Mouse (Mus musculus) large intestine, adult 2 months (tissue): ENCODE results near the gene Olfr1360. TPM values are rescaled to one million over a fixed set of nuclear protein-coding genes. Genes with fewer than 3 reads are reported as not detected.
A peak's percentile ranks its signal among the peaks of the same experiment; 100 is the strongest.
"Not testable (repeated sequence)": the region's sequence is repeated elsewhere in the genome, so short reads cannot be mapped to it uniquely, and the experiment has no call there.

Source experiments
- DNase-seq: peaks from one replicate; pipeline ENCODE4 v3.0.0-alpha.2; 2012; ENCODE audit warnings: low read depth, low spot score
- WGBS: fragments of 180-500 bp; shearing (Covaris S2); methylation state at CpG from one replicate; pipeline ENCODE4 v1.1.7; 2018; 5-methylcytosine and 5-hydroxymethylcytosine counted together
- polyA plus RNA-seq: library from polyadenylated mRNA; depleted of rRNA; stranded (reverse); fragments of >200 nt; gene quantifications from 2 replicates; pipeline ENCODE4 v1.2.3, GENCODE M21; 2012; rRNA removed

Olfr1360 gene
- polyA plus RNA-seq, result not detected in 2 replicates

- no peak for DNase-seq
- WGBS, result 80% methylated on average over 2 of the region's 2 CpGs
Measured at GRCm38 (mm10) chr13:21677305-21677704, at the start of gene Olfr1360. Gene Olfr1360, minus strand, starts transcription at chr13:21677405.

- DNase-seq, result no peak
- WGBS, result 35% methylated on average over 5 of the region's 5 CpGs
Measured at GRCm38 (mm10) chr13:21722993-21723836, 46.0 kb upstream of the Olfr1360 start.

DNA sequence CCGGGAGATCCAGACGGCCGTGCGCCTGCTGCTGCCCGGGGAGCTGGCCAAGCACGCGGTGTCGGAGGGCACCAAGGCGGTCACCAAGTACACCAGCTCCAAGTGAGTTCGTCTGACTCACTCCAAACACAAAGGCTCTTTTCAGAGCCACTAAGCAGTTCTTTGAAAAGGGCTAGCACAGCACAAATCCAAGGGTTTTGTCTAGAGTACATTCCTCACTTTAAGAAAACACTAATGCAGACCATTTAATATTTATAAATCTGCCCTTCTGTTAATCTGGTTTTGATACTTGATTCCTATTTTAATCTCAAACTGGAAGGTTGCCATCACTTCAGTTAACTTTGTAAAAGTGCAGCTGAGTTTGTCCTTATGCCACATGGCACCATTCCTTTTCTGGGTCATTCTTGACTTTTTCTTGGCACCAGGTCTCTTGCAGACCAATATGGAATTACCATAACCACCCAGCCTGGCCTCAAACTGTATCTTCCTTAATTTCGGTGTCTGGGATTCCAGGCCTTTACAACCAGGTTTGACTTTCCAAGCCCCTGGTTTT is 45.2 kb upstream of the Olfr1360 start:
- DNase-seq, result no peak
- 5% methylated on average over 11 of the region's 11 CpGs for WGBS

GRCm38 (mm10) chr13:21721757-21722372 is 44.7 kb upstream of the Olfr1360 start, which contains the start of gene Hist1h2bm:
Gene Hist1h2bm, plus strand, starts transcription at chr13:21722044.
- WGBS, result under 1% methylated on average over 37 of the region's 37 CpGs
- DNase-seq, result peak; percentile 84

- not testable (repeated sequence) for DNase-seq
- WGBS, result 3% methylated on average over 21 of the region's 44 CpGs
Measured at GRCm38 (mm10) chr13:21721107-21721756, 44.0 kb upstream of the Olfr1360 start.

- 72% methylated on average over 4 of the region's 4 CpGs for WGBS
- no peak for DNase-seq
Measured at GRCm38 (mm10) chr13:21718381-21719080, 41.3 kb upstream of the Olfr1360 start.

DNA sequence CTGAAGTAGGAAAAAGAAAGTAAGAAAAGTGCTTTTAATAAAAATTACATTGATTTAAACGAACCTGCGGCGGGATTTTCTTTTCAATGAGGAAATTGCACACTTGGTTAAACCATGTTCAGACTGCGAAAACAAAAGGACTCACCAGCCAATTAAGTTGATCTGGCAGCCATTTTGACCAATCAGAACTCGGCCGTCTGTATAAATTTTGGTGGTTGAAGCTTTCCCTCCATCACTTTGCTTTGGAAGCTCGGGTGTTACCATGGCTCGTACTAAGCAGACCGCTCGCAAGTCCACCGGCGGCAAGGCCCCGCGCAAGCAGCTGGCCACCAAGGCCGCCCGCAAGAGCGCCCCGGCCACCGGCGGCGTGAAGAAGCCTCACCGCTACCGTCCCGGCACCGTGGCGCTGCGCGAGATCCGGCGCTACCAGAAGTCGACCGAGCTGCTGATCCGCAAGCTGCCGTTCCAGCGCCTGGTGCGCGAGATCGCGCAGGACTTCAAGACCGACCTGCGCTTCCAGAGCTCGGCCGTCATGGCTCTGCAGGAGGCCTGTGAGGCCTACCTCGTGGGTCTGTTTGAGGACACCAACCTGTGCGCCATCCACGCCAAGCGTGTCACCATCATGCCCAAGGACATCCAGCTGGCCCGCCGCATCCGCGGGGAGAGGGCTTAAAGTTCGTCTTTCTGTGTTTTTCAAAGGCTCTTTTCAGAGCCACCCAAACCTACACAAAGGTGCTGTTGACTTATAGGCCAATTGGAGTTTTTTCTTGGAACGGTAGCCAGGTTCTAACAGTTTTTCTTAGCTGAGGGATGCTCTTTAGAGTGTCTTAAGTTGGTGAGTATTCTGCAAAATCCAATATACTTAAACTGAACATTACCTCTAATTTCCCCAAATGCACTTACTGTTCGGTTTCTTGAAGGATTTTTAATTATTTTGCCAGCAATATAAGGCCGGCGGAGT is 40.5 kb upstream of the Olfr1360 start, which contains the start of gene Hist1h3h:
Gene Hist1h3h, plus strand, starts transcription at position 263 of the 961 bp plus-strand sequence.
- 4% methylated on average over 31 of the region's 56 CpGs for WGBS
- peak; percentile 75 for DNase-seq

- WGBS, result under 1% methylated on average over 20 of the region's 38 CpGs
- not testable (repeated sequence) for DNase-seq
Measured at GRCm38 (mm10) chr13:21716540-21717391, 39.6 kb upstream of the Olfr1360 start.

DNA sequence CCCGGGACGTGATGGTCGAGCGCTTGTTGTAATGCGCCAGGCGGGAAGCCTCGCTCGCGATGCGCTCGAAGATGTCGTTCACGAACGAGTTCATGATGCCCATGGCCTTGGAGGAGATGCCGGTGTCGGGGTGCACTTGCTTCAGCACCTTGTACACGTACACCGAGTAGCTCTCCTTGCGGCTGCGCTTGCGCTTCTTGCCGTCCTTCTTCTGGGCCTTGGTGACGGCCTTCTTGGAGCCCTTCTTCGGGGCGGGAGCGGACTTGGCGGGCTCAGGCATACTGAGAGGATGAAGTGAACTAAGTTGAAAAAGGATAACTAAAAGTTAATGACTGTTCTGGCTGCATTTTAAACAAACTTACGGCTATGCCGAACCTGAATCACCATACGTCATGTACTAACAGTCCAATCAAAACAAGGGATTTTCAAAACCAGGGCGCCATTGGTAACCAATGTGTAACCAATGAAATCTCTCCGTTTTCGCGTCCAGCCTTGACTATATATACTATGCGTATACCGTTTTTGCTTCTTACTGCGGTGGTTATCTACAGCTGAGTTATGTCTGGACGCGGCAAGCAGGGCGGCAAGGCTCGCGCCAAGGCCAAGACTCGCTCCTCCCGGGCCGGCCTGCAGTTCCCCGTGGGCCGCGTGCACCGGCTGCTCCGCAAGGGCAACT is 38.8 kb upstream of the Olfr1360 start, which contains the start of the genes Hist1h2bl and Hist1h2ai:
Gene Hist1h2bl, minus strand, starts transcription at position 280 of the 676 bp plus-strand sequence.
Gene Hist1h2ai, plus strand, starts transcription at position 559 of the 676 bp plus-strand sequence.
- under 1% methylated on average over 40 of the region's 50 CpGs for WGBS
- DNase-seq, result peak; percentile 87

GRCm38 (mm10) chr13:21715131-21715863 is 38.1 kb upstream of the Olfr1360 start:
- WGBS, result under 1% methylated on average over 22 of the region's 22 CpGs
- no peak for DNase-seq

DNA sequence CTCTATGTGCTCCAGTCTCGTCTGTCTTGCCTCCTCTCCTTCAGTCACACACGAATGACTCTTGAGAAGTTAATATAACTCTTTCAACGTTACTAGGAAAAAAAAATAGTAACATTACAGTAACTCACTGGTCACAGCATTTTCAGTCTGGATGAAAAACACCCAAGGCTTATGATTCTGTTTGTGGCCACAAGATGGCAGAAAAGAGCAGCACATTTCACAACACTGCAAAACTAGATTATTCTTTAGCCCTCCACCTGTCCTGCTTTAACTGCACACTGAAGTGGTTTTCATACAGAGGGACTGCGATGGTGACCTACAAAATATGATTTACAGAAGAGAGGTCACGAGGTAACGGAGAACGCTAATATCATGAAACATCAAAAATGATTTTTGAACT is 37.5 kb upstream of the Olfr1360 start:
- peak; percentile 45 for DNase-seq
- under 1% methylated on average over 7 of the region's 7 CpGs for WGBS

GRCm38 (mm10) chr13:21711698-21712097 is 34.5 kb upstream of the Olfr1360 start:
- no peak for DNase-seq
- 16% methylated on average over 4 of the region's 4 CpGs for WGBS

DNA sequence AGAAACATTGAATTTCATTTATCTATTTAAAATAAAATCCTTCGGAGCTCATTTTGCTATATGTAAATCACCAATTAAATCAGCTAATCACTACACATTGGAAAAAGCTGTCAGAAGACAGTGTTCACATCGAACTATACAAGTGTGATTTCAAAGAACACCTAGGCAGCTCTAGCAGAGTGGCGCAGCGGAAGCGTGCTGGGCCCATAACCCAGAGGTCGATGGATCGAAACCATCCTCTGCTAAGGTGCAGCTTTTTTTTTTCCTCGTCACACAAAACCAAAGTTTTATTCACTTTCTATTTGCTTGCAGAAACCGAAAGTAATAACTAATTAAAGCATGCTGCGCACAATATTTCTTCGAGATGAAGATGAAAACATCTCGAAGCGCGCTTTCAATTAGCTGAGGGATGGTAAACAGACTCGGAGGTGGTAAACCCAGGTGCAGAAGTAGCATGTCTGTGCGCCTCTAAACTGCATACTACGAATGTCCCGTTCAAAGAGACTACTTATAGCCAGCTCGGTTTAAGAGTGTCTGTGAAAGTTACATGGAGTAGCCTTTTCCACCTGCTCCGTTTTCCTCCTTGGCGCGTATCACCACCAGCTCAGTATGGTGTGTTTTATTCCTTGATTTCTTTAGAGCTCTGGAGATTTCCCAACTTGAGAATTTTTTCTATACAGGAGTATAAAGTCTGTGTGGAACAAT is 33.8 kb upstream of the Olfr1360 start:
- DNase-seq, result no peak
- WGBS, result 4% methylated on average over 22 of the region's 22 CpGs

GRCm38 (mm10) chr13:21710031-21710711 is 33.0 kb upstream of the Olfr1360 start:
- DNase-seq, result peak; percentile 66
- 1% methylated on average over 32 of the region's 32 CpGs for WGBS

DNA sequence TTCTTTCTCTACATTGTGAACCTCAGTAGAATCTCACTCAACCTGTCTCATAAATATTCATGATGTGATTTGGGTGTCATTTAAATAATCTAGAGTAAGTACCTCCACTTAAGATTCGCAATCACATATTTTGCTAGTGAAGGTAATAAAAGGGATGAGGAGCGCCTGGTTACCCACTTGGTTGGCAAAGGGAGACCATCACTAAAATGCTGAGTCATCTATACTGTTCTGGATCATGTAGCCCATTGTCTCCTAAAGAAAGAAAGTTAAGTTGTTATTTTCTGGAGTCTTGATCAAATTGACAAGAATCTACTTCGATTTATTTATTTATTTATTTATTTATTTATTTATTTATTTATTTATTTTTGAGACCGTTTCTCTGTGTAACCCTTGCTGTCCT is 29.5 kb upstream of the Olfr1360 start:
- 48% methylated on average over 4 of the region's 4 CpGs for WGBS
- no peak for DNase-seq
